Mouse (Mus musculus): ENCODE measurements around the gene Rhag. TPM values are rescaled to one million over a fixed set of nuclear protein-coding genes. Genes with fewer than 3 reads are reported as not detected.

Rhag gene
- polyA plus RNA-seq, 1 experiment from 2014 or later = 0.36 TPM

DNA sequence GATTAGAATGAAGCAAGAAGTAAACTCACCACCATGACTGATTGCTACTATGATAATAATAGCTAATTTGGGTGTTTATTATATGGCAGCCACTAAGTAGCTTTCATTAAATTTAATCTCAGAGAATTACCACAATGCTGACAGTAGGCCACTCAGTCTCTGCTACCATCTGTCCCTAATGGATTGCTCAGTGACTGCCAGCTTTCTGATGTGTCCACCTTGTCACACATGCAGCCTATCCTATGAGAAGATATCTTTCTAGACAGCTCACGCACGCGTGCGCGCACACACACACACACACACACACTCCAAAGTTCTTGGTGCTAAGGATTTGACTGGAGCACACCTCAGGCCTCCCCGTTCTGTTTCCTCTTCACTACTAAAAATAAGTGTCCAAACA is 61.7 kb downstream of the Rhag start:
- DNase-seq (ENCODE audit: low spot score) (no peak), ATAC-seq (replicated peaks; ENCODE audit: low FRiP score, low read depth) (no peak)
- TF ChIP-seq CTCF (IDR thresholded peaks at IDR 0.05; ENCODE audit: low read depth) = no peak
- WGBS = 92% methylated on average over 6 of the region's 6 CpGs
- H3K4me3 ChIP-seq (replicated peaks; ENCODE audit: low read depth, low read length) = no peak overlapping the region
- H3K4me2 ChIP-seq (ENCODE audit: low read length) = no peak overlapping the region
- no peak overlapping the region for H3K9ac ChIP-seq (ENCODE audit: low read depth, low read length)
- H3K36me3 ChIP-seq (ENCODE audit: insufficient read depth, low read length) = no peaks in the 10 kb centered on the region
- H3K27me3 ChIP-seq (ENCODE audit: insufficient read depth, low read length) = no peaks in the 10 kb centered on the region
- H3K4me1 ChIP-seq (replicated peaks; ENCODE audit: insufficient read depth, low read length) = no peaks in the 10 kb centered on the region
- no peaks in the 10 kb centered on the region for H3K9me3 ChIP-seq (replicated peaks; ENCODE audit: low read length)
- H3K27ac ChIP-seq = no peak overlapping the region

- Histone ChIP-seq H3K4me1 (replicated peaks; ENCODE audit: insufficient read depth, low read length) (no peaks in the 10 kb centered on the region), H3K4me3 (replicated peaks; ENCODE audit: low read depth, low read length) (no peak overlapping the region), H3K27ac (no peak overlapping the region), H3K4me2 (ENCODE audit: low read length) (no peak overlapping the region), H3K36me3 (ENCODE audit: insufficient read depth, low read length) (no peaks in the 10 kb centered on the region), H3K27me3 (ENCODE audit: insufficient read depth, low read length) (no peaks in the 10 kb centered on the region), H3K9me3 (replicated peaks; ENCODE audit: low read length) (no peaks in the 10 kb centered on the region), H3K9ac (ENCODE audit: low read depth, low read length) (no peak overlapping the region)
- ATAC-seq (replicated peaks; ENCODE audit: low FRiP score, low read depth) = no peak
- no peak for TF ChIP-seq CTCF (IDR thresholded peaks at IDR 0.05; ENCODE audit: low read depth)
- peak; percentile 69 for DNase-seq (ENCODE audit: low spot score)
- 15% methylated on average over 2 of the region's 2 CpGs for WGBS
Measured at GRCm38 (mm10) chr17:40873582-40874011, 62.7 kb downstream of the Rhag start.

DNA sequence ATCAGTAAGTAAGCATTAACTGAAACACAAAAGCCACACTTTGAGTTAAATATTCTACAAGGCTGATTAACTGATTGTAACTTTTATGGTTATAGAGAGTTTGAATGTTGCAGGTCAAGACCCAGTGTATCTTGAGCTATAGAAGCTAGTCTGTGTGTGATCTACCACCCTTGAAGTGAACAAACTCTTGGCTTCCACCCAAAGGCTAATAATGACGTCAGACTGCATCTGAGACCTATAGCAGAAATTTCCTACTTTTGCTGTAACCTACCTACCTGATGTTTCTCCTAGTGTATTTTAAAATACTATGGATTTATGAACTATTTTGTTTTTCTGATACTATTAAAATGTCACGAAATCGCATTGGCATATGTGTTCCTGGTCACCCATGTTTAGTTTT is 63.8 kb downstream of the Rhag start:
- no peak overlapping the region for H3K9ac ChIP-seq (ENCODE audit: low read depth, low read length)
- no peak overlapping the region for H3K27ac ChIP-seq
- H3K36me3 ChIP-seq (ENCODE audit: insufficient read depth, low read length) = no peaks in the 10 kb centered on the region
- H3K4me1 ChIP-seq (replicated peaks; ENCODE audit: insufficient read depth, low read length) = no peaks in the 10 kb centered on the region
- ATAC-seq (replicated peaks; ENCODE audit: low FRiP score, low read depth) (no peak), DNase-seq (ENCODE audit: low spot score) (no peak)
- H3K4me2 ChIP-seq (ENCODE audit: low read length) = no peak overlapping the region
- 65% methylated on average over 3 of the region's 3 CpGs for WGBS
- no peak overlapping the region for H3K4me3 ChIP-seq (replicated peaks; ENCODE audit: low read depth, low read length)
- TF ChIP-seq CTCF (IDR thresholded peaks at IDR 0.05; ENCODE audit: low read depth) = no peak
- no peaks in the 10 kb centered on the region for H3K27me3 ChIP-seq (ENCODE audit: insufficient read depth, low read length)
- no peaks in the 10 kb centered on the region for H3K9me3 ChIP-seq (replicated peaks; ENCODE audit: low read length)

GRCm38 (mm10) chr17:40875568-40875967 is 64.6 kb downstream of the Rhag start:
- WGBS = 96% methylated on average over 1 of the region's 1 CpGs
- Histone ChIP-seq H3K4me1 (replicated peaks; ENCODE audit: insufficient read depth, low read length) (no peaks in the 10 kb centered on the region), H3K36me3 (ENCODE audit: insufficient read depth, low read length) (no peaks in the 10 kb centered on the region), H3K27ac (no peak overlapping the region), H3K4me2 (ENCODE audit: low read length) (no peak overlapping the region), H3K9me3 (replicated peaks; ENCODE audit: low read length) (no peaks in the 10 kb centered on the region), H3K27me3 (ENCODE audit: insufficient read depth, low read length) (no peaks in the 10 kb centered on the region), H3K4me3 (replicated peaks; ENCODE audit: low read depth, low read length) (no peak overlapping the region), H3K9ac (ENCODE audit: low read depth, low read length) (no peak overlapping the region)
- ATAC-seq (replicated peaks; ENCODE audit: low FRiP score, low read depth) (no peak), DNase-seq (ENCODE audit: low spot score) (no peak)
- no peak for TF ChIP-seq CTCF (IDR thresholded peaks at IDR 0.05; ENCODE audit: low read depth)

DNA sequence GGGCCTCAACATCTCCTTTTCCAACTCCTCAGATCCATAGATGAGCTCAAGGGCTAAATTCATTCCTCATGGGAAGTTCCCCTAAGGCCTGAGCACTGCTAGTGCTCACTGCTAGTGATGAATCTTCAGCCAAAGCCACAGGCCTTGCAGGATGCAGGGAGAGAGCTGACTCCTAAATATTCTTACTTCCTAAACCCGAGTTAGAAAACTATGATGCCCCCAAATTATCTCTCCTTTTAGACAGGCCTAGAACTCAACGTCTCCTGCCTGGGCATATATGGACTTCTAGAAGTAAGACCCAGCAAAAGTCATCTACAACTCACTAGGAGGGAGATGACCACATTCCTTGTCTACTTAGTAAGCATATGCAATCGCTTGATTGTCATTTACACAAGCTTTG is 66.8 kb downstream of the Rhag start:
- Histone ChIP-seq H3K27me3 (ENCODE audit: insufficient read depth, low read length) (no peaks in the 10 kb centered on the region), H3K9ac (ENCODE audit: low read depth, low read length) (no peak overlapping the region), H3K4me2 (ENCODE audit: low read length) (peak overlapping the region; percentile 63), H3K4me3 (replicated peaks; ENCODE audit: low read depth, low read length) (no peak overlapping the region), H3K9me3 (replicated peaks; ENCODE audit: low read length) (no peaks in the 10 kb centered on the region), H3K36me3 (ENCODE audit: insufficient read depth, low read length) (no peaks in the 10 kb centered on the region), H3K4me1 (replicated peaks; ENCODE audit: insufficient read depth, low read length) (no peaks in the 10 kb centered on the region), H3K27ac (no peak overlapping the region)
- 52% methylated on average over 3 of the region's 3 CpGs for whole genome bisulfite sequencing
- no peak for TF ChIP-seq CTCF (IDR thresholded peaks at IDR 0.05; ENCODE audit: low read depth)
- DNase-seq (ENCODE audit: low spot score) (no peak), ATAC-seq (replicated peaks; ENCODE audit: low FRiP score, low read depth) (no peak)

- H3K4me3 ChIP-seq (replicated peaks; ENCODE audit: low read depth, low read length) = peak overlapping the region; percentile 60
- 18% methylated on average over 6 of the region's 6 CpGs for WGBS
- H3K9ac ChIP-seq (ENCODE audit: low read depth, low read length) = peak overlapping the region; percentile 64
- DNase-seq (ENCODE audit: low spot score) (no peak), ATAC-seq (replicated peaks; ENCODE audit: low FRiP score, low read depth) (no peak)
- no peaks in the 10 kb centered on the region for H3K27me3 ChIP-seq (ENCODE audit: insufficient read depth, low read length)
- H3K4me2 ChIP-seq (ENCODE audit: low read length) = peak overlapping the region; percentile 63
- no peaks in the 10 kb centered on the region for H3K9me3 ChIP-seq (replicated peaks; ENCODE audit: low read length)
- no peak overlapping the region for H3K27ac ChIP-seq
- H3K36me3 ChIP-seq (ENCODE audit: insufficient read depth, low read length) = no peaks in the 10 kb centered on the region
- no peaks in the 10 kb centered on the region for H3K4me1 ChIP-seq (replicated peaks; ENCODE audit: insufficient read depth, low read length)
- no peak for TF ChIP-seq CTCF (IDR thresholded peaks at IDR 0.05; ENCODE audit: low read depth)
Measured at GRCm38 (mm10) chr17:40879528-40879923, 68.6 kb downstream of the Rhag start.

All from kidney, postnatal 0 days (tissue).